Mouse (Mus musculus) liver, postnatal 0 days (tissue): ENCODE results near the gene Krt14.

ENCODE experiments used
- CTCF ChIP-seq: sonication (generic); IDR thresholded peaks from 2 replicates; pipeline ENCODE4 v1.5.1; 2016; ENCODE audit warnings: antibody characterized with exemption, low read depth
- EP300 ChIP-seq: IDR thresholded peaks from 2 replicates; pipeline ENCODE4 v1.6.1; 2016; ENCODE audit warnings: antibody characterized with exemption, low read depth, mild to moderate bottlenecking

GRCm38 (mm10) chr11:100179260-100179659 lies 28.1 kb downstream of the Krt14 start:
- TF ChIP-seq CTCF (no peak), EP300 (no peak)
